Mouse (Mus musculus) left cerebral cortex, adult 9 months (tissue): Measurements from ENCODE around the gene Ino80d.

Experiments
- DNase-seq, 2 experiments: peaks; one replicate each; pipeline ENCODE4 v3.0.0; 2022; ENCODE audit warnings: low spot score in 2 of 2

Gene Ino80d

DNA sequence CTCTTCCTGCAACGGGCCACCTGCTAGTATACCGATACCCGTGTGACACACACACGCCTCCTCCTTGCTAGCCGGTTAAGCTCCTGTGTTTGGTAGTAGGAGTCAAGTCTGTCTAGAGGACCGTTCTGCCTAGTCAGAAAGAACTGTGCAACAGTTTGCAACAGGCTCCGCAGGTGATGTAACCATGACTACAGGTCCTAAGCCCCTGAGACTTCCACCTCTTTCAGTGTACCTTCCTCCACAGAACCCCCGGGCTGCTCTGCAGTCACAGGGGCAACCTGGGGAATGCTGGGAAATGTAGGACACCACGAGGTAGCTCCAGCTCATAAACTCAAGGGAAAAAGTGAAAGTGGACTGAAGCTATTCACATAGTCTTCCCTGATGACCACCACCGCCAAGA, 123.4 kb downstream of the Ino80d start:
- DNase-seq = no peak

DNA sequence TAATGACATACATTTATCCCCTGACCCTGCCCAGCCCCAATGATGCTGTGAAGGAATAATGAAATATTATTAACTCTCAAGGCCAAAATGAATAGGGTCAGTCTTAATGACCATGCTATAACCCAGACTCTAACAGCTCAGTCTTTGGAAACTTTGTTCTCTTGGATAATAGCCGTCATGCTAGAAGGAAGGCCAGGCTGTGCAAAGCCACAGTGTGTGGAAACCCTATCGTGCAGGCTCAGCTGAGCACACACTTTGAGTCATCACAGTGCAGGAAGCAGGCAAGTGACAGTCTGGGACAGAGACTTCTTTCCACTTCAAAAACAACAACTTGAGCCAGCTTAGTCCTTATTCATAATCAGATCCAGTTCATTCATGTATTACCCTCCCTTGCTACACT, 126.9 kb downstream of the Ino80d start:
- no peak for DNase-seq

DNA sequence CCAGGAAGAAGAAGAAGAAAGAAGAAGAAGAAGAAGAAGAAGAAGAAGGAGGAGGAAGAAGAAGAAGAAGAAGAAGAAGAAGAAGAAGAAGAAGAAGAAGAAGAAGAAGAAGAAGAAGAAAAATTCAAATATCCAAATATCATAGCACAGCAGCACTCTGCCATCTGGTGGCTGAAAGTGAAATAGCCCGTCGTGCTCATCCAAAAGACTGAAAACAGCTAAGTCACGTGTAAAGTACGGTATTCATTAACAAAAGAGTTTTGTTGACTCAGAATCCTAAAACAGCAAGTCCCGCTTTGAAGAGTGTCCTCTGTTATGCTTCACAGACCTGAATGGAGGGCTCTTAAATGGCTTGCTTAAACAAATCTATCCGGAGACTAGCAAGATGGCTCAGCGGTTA, 128.2 kb downstream of the Ino80d start:
- peak in 1 of 2 experiments; percentile 59 for DNase-seq

DNA sequence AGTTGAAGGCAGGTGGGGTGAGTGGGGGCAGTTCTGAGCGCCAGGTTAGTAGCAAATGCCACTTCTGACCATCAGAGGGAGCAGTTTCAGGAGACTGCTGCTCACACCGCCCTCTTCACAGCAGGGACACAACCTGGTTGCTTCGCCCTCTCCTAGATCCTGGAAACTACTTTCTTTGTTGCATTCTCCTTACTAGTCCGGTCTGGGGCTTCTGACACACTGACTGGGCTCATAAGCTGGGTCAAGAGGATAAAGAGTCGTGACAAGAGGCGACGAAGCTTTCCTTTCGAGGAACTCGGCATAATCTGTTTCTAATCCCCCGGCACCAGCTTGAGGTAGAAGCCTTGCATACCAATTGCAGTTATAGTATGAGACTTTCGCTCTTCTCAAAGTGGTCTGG, 129.9 kb downstream of the Ino80d start:
- peak in 1 of 2 experiments; percentile 39 for DNase-seq

DNA sequence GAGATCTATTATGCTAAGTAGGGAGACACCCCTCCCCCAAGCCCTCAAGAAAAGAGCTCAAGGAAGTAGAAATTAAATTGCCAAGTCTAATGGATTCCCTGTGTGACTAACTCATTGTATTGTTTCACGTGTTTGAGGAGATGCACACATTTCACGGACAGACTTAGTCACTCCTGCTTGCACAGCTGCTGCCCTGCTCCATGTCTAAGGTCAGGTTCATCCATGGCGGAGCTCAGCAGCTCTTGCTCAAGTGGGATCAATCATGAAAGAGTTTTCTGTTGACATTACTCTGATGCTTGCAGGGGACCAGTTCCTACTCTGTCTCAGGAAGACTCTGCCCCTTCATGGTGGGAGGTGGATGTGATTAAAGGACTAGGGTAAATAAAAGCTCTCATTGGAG, 137.7 kb downstream of the Ino80d start:
- DNase-seq = no peak

DNA sequence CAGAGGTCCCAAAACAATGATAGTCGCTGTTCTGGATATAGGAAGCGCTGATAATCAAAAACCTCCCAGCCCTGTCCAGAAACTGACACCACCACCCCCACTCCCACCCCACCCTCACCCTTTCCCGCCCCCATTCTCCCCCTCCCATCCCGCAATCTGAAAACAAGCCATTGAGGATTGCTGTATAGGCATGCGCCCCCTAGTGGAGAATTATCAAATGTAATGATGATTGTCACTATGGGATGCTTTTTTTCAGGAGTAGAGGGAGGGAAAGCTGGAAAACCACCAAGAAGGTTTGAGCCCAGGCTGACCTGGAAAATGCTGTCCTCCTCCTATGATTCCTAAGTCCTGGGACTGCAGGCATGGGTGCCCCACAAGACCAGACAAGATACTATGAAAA, 147.6 kb downstream of the Ino80d start:
- DNase-seq = no peak

DNA sequence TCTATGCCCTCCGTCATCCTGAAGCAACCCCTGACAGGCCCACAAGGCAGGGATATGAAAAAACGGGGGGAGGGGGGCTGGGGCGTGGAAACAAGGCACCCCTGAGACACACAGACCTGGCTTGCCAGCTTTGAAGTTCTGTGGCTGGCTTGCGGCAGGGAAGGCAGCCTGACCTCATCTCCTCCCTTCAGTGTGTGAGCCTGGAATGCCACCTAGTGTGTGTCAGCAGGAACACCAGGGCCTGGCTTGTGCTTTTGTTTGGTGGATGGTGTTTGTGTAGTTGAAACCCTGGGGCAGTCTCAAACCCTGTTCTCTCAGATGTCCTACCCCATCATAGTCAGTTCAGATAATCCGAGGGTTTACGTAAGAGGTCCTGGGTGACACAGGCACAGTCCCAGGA, 150.2 kb downstream of the Ino80d start:
- peak; percentile 22 to 79 for DNase-seq

DNA sequence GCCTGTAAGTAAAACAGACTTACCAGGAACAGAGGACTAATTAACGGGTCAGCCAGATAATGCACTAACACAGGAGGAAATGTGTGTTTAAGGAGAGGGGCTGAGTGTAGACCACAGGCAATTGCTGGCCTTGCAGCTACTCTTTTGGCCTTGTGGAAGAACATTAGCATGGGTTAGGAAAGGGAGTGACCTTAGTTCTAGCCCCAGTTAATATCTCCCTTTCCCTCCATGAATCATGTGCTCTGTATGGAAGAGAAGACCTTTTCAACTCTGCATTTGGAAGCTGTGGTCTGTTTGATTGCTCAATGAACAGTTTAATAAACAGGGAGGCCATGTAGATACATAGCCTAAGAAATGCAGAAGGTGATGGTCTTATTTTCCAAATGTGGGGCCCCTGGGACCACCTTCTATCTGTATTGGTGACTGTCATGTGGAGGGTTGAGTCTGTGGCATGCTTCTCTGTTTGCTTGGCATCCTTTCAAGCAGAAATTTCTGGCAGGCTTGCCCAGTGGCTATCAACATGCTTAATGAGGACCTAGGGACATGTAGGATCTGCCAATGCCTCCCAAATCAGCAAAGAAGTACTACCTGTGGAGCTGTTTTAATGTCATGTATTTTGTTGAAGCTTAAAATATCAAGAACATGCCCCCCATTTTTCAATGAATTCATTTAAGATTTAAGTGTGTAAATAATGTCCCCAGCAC, 157.4 kb downstream of the Ino80d start:
- no peak for DNase-seq

DNA sequence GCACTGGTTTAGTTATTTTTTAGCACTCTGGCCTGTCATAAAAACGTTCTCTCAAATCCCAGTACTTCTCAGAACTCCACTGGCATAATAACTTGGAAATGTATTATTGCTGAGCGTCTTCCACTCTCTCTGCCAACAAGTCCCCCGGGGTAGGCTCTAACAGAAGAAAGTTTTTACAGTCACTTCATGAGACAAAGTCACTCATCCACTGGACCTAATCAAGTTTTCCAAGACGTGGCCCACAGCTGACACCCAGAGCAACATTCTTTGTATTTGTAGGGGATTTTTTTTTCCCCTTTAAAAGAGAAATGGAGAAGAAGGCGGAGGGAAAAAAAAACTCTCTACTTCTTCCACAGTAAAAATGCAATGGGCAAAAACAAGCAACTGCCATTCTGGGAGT, 157.9 kb downstream of the Ino80d start:
- DNase-seq = no peak

DNA sequence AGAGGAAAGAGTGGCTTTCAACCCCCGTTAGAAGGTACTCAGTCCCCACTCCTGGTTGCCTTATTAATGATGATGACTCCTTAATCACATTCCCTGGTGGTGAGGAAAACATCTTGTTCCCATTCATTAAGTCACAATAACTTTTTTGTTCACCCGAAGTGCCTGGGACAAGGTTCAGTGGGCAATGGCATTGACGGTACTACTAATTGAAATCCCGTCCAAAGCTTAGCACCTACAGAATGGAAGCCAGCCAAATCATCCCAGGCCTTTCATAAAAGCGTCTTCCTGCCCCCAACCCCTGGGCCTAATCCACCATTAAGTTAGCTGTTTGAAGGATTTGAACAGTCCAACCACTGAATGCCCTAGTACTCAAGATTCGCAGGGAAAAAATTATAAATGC, 159.1 kb downstream of the Ino80d start:
- DNase-seq = no peak

DNA sequence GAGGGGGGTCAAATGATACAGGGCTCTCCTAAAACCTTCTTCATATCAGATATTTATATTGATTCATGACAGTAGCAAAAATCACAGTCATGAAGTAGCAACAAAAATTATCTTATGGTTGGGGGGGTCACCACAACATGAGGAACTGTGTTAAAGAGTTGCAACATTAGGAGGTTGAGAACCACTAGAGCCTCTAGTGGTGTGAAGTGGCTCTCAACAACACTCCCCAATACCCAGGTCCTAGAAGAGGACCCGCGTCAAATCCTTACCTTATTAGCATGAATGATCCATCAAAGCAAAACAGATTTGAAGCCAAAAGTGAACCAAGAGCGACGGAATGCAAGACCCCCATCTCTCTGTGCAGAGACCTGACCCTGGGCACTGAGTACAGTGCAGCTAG, 161.4 kb downstream of the Ino80d start:
- DNase-seq = no peak

DNA sequence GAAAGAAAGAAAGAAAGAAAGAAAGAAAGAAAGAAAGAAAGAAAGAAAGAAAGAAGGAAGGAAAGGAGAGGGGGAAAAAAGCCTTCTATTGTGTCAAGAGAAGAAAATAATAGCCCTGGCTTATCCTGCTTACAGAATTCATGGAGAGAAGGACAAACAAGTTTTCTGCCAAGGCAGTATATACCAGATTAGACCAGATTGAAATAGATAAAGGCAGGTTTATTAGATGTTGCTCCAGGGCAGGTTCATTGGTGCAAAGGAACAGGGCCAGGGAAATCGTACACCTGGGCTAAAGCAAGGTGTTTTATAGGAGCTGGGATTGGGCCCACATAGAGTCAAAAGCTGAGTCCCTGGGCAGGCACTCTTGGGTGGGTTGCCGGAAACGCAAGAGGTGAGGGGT, 162.1 kb downstream of the Ino80d start:
- DNase-seq = no peak

DNA sequence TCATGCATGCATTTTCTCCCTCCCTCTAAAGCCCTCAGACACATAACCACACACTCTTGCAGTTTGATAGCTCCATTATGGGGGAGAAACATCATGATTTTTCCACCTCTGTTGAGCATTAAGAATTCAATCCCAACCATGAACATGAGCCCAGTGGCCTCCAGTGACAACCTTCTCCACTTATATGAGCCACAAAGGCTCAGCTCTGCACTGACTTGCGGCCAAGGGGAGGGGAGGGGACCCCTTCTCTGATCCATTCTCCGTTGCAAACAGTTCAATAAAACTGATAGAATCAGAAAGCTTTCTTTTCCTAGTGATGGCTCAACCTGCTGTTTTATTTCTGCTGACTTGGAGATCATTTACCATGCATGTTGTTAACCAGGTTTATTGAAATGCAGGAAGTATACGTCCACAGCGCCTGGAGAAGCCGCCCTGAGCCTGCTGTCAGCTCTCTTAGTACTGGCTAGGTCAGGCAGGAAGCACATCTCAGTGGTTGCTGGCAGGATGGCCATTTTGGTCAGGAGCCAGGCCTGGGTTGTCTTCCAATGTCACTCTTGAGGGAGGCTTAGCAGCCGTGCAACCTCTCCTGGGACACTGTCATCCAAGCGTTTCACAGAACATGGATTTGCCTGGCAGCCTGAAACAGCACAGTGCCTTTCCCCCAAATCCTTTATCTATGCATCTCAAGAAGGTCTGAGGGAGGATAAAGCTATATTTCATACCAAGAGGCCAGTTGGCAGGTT, 163.2 kb downstream of the Ino80d start:
- no peak for DNase-seq

DNA sequence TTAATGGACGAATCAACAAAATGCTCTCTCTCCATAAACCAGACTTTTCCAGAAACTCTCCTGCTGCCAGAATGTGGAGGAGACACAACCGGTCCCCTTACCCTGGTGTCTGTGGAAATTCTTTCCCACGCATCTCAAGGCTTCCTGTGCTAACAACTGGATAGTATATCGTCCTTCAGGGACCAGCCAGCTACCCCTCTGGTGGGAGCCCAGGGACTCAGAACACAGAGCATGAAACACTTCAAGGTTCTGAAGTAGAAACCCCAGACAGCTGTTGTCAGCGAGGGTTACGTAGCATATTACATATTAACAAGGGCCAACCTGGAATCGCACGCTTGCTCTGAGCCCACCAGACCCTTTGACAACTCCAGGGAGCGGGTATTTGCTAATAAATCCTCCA, 163.9 kb downstream of the Ino80d start:
- DNase-seq = no peak

DNA sequence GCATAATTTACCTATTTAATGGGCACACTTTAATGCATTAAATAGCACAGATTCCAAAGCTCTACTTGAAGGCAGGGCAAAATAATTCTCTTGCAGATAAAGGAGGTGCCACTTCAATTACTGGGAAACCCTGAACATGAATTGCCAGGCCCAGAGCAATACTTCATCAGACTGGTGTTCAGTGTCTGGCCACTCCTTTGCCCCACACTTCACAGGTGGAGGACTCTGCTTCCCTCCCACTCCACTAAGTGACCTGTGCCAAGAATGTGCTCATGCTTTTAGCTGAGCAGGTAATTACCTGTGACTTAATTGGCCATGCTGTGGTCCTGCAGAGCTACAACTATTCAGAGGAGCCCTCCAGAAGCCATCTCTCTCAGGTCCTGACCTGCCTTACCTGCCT, 166.7 kb downstream of the Ino80d start:
- no peak for DNase-seq

DNA sequence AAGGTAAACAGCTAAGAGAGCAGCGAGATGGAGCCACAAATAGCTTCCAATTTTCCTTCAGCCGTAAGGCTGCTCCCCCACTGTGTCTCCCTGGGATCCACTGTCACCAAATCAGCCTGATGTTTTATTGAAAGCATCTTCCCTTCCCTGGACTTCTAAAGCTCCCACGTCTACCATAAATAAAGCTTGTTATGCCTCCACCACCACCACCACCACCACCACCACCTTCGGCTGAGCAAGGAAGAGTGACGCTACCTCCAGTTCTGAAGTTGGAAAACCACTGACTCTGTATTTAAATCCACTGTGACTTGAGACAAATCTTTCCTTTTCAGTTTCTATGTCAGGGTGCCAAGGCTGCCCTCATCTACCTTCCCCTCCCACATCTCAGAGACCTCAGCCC, 167.5 kb downstream of the Ino80d start:
- DNase-seq = no peak

DNA sequence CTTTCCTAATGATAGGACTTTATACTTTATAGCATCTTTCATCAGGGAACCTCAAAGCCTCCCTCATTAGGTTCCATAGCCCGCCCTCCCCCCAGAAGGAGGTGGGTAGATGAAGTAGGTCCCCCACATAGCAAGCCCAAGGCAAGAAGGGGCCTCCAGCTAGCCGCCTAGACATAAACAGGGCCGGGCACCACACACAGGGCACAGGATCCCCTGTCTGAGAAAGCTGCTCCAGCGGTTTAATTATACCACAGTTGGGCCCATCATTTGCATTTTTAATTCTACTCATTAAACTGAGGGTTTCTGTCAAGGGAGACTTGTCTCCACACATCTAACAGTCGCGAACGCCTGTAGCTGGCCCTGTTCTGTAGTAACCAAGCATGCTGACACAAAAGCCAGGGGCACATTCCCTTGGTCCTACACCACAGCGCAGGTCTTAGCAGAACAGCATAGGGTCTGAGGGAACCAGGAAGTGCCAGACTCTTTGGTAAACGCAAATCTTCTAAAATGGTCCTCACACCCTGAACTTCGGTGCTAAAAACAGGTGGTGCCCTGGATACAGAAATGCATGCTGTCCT, 179.6 kb downstream of the Ino80d start:
- DNase-seq = no peak

DNA sequence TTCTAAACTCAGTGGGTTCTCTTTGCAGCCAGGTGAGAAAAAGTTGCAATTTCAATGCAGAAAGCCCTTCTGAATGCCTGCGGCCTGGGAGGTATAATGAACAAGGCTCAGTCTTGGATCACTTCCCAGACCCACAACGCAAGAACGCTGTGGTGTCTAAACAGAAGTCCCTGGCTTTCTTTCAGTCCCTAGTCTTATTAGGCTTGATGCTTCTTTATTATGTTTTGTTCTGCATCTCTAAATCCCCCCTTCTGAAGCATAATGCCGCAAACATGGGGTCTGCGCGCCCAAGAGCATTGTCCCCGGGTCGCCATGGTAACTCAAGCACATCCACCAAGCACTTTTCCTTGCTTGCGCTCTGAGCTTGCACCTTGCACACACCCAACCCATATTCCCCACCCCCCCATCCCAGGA, 180.4 kb downstream of the Ino80d start:
- DNase-seq = peak in 1 of 2 experiments; percentile 56

DNA sequence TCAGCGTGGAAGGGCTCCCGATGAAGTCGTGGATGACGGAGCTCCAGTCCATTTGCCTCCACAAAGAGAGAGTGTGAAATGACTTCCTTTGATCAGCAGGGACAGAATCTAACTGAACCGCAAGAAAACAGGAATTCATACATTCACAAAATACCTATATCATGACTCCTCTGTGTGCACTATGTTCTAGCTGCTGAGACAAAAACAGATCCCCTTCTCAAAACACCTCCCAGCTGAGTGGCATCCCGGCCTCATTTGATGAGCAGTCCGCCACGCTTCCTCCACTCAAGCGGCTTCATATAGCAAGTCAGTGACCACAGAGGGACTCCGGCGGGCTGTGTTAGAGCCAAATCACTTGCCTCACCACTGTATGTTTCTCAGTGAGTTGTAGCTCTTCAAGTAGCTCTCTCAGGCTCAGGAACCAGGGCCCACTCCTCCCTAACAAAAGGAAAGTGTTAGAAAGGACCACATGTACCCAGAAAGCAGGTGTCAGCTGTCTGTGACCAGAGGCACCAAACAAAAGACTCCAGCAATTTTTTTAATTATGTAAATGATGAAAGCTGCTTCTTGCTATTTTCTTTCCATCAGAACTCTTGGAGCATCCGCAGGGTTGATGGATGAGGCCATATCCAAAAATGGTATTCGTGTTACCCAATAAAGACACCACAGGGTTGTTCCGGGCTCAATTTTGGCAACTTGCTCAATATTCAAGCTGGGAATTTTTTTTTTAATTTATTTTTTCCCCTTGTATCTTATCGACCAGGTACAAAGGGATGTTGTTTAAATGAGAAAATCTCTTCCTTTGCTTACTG, 181.0 kb downstream of the Ino80d start:
- no peak for DNase-seq

DNA sequence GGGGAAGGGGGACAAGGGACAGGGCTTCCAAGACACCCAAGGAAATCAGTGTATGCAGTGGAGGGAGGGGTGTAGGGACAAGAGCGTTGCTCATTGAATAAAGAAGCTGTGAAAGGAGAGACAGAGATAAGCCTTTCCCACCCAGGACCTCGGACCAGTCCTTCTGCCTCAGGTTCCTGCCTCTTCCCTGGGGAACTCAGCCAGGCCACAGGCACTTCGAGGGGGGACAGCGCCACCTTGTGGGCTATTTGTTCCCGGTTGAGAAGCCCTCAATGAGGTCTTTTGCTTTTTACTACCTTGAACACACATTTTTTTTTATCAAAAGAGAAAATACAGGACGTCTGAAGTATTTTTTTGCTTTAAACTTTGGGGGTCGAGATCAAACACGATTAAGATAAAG, 185.0 kb downstream of the Ino80d start:
- DNase-seq = peak in 1 of 2 experiments; percentile 86

DNA sequence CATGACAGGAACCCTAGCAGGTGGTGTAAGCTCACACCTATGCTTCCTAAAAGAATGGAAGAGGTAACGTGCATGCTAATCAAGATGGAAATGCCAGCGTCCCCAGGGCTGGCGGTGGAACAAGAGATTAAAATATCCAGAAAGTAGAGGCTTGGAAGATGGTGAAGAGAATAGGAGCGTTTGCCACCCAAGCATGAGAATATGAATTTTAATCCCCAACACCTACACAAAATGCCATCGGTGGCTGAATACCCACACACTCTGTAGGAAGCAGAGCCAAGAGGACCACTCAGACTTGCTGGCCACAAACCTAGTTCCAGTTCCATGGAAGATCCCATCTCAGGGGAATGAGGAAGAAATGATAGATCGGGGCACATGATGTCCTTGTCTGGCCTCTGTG, 195.2 kb downstream of the Ino80d start:
- DNase-seq = no peak

DNA sequence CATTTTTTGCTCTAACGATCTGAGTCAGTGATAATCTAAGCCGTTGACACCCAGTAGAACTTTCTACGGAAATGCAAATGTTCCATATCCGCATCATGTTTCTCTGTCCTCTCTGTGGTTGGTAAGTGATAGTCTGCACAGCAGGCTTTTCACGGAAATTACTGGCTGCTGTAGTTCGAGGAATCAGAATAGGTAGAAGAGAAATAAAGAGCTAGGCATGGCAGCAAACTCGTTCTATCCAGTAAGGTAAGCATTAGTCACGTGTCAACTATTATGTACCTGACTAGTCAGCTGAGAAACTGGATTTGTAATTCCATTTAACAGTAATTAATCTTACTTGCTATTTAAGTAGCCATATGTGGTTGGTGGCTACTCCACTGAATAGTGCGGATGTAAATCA, 197.9 kb downstream of the Ino80d start:
- no peak for DNase-seq
